Mouse (Mus musculus) thymus, postnatal 0 days (tissue): ENCODE data around the gene Gm9780. TPM values are rescaled to one million over a fixed set of nuclear protein-coding genes. Genes with fewer than 3 reads are reported as not detected.
"Not testable (repeated sequence)": the region's sequence is repeated elsewhere in the genome, so short reads cannot be mapped to it uniquely, and the experiment has no call there.

Source experiments
- DNase-seq: peaks from one replicate; pipeline ENCODE4 v3.0.0-alpha.2; 2015; ENCODE audit warnings: low spot score
- polyA plus RNA-seq: library from polyadenylated mRNA; unstranded; fragments of >200 nt; fragmentation: Nextera tagmentation; extraction: Ambion mirVana; gene quantifications from 2 replicates; pipeline ENCODE4 v1.2.1, GENCODE M21; 2015

Gm9780 gene
- 13.4 and 19.4 TPM in 2 replicates for polyA plus RNA-seq

- DNase-seq = not testable (repeated sequence)
These were observed at the start of gene Gm9780 for GRCm38 (mm10) chr14:26042611-26043010. Gene Gm9780, minus strand, starts transcription at chr14:26042711.

GRCm38 (mm10) chr14:26081997-26082396 lies 39.5 kb upstream of the Gm9780 start, which contains the start of gene Cphx3:
Gene Cphx3, plus strand, starts transcription at chr14:26082297.
- DNase-seq = not testable (repeated sequence)

- not testable (repeated sequence) for DNase-seq
These were observed 38.7 kb upstream of the Gm9780 start, which contains the start of gene Cphx2 for GRCm38 (mm10) chr14:26081216-26081615. Gene Cphx2, plus strand, starts transcription at chr14:26081516.

DNA sequence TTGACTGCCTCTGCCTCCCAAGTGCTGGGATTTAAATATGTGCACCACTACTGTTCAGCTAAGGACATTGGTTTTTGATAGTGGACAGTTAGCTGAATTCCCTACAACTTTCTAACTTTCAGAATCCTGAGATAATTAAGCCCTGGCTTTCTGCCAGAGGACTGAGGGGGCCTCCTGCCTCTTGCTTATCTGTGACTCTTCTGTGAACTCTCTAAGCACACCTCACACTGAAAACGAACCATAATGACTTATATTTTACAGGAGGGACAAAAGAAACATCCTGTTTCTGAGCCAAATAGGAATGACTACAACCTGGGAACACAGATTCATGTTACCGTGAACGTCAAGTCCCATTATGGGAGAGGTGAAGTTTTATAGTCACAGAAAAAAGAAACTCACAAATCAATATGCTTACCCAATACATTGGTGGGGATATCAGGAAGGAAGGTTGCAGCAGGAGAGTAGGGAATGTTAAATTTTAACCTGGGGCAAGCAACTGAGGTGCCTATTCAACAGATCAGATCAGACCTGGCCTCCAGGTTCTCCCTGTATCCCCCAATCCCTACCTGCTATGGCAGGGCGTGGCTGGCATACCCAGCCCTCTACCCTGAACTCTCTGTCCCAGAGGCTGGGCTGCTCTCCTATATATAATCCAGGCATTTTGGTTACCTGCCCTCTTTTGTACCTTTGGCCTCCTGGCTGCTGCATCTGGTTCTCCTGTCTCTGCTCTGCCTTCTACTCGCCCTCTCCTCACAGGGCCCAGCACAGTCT lies 34.3 kb upstream of the Gm9780 start:
- DNase-seq = not testable (repeated sequence)

- not testable (repeated sequence) for DNase-seq
These were observed 24.8 kb upstream of the Gm9780 start, which contains the start of gene Tmem254c for GRCm38 (mm10) chr14:26067325-26067633. Gene Tmem254c, minus strand, starts transcription at chr14:26067355.

DNA sequence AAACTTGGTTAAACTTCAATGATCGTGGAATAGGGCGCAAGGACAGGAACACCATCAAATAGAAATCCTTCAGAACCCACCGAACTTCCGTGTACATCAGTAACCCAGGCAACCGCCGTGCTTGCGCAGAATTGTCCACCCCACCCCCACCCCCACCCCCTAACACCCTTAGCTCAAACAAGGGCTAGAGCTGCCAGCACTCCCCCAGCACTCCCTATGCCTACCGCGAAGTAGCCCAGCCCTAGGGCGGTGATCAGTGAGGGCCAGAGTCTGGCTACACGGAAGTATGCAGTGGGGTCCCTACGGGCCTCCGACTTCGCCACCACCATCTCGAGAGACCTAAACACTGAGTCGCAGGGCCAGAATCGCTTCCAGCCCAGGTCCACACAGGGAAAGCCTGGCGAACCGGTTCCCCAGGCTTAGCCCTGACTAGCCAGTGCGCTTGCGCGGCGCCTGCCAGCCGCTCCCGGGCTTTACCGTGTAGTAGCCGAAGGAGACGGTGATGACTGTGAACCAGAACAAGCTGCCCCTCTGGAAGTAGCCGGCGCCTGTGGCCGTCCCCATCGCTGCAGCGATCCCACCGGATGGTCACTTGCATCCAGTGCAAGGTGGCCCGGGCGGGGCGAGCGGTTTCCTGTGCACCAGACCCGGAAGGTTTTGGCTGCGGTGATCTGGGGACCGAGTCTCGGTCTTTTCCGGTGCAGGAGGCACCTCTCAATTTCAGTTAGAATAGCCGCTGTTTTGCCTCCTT lies 24.2 kb upstream of the Gm9780 start:
- DNase-seq = not testable (repeated sequence)

DNA sequence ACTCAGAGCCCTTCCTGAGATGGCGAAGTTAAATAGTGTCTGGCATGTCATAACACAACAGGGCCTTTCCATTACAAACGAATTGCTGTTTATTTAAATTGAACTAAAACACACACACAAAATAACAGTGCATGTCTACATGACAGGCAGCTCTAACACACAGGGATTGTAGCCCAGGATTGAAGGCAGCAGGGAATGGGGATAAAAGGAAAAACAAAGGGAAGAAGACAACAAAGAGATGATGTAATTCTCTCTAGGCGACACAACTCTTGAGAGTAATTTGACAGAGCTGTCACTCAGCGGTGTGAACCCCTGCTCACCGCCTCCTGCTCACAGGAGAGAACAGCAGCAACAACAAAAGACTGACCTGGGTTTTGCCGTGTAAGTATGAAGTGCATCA lies 16.9 kb upstream of the Gm9780 start:
- not testable (repeated sequence) for DNase-seq

DNA sequence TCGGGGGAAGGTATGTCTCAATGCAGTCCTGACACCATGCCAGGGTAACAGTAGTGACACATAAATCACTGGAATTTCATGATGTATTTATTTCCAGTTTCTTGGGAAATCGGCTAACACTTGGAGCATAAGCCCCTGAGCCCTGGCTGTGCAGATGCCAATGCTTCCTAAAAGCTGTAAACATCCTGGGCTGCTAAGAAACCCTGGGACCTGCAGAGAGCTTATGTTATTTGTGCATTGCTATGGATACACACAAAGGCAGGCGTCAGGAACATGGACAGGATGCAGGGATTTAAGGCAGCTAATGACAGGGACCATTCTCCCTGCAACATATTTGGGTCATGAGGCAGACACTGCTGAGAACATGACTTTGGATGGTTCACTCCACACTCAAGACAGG lies 15.7 kb upstream of the Gm9780 start:
- not testable (repeated sequence) for DNase-seq

DNA sequence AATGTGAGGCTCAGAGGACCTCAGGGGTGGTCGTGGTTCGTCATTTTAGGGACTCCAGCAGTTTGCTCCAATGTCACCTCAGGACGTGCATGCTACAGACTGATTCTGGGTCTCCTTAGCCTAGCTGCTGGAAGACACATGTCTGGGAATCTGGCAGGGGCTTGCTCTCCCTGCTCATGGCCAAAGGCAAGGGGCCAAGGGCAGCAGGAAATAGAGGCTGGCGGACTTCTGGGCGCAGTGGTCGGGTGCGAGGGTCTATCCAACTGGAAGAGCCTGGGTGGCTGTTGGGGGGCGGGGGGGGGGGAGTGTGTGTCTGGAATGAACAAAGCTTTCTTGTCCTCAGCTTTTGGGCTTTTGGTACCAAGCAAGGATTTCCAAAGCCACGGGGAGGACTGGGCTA lies 6.3 kb upstream of the Gm9780 start:
- DNase-seq = not testable (repeated sequence)

- DNase-seq = not testable (repeated sequence)
These were observed 4.5 kb upstream of the Gm9780 start for GRCm38 (mm10) chr14:26047026-26047425.

DNA sequence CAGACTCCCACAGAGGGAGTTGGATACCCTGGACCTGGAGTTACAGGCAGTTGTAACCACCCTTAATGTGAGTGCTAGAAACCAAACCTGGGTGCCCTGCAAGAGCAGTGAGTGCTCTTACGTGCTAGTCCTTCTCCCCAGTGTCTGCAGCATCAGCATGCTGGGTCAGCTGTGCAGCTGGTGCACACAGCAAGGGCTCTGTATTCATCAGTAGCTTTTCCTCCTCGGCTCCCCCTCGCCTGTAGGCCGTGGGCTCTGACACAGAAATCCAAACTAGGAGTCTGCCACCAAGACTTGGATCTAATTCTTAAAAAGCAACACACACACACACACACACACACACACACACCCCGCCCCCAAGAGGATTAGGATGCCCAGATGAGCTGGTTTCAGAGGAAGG lies 2.5 kb upstream of the Gm9780 start:
- DNase-seq = not testable (repeated sequence)

DNA sequence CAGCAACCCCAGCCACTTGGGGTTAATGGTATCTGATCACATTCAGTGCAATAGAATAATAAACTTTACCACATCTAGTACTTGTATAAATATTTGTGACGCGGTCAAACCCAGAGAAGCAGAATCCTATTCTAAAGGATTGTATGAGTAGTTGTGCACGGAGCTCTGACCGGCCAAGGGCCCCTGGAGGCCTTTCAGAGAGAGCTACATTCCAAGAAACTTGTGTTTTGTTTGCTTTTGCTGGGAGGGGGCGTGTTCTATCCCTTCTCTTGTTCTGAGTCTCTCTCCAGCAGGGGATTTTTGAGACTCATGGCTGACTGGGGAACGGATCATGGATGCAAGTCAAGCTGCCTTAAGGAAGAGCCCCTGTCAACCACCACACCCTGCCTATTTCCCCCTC lies 7.1 kb downstream of the Gm9780 start:
- DNase-seq = not testable (repeated sequence)

DNA sequence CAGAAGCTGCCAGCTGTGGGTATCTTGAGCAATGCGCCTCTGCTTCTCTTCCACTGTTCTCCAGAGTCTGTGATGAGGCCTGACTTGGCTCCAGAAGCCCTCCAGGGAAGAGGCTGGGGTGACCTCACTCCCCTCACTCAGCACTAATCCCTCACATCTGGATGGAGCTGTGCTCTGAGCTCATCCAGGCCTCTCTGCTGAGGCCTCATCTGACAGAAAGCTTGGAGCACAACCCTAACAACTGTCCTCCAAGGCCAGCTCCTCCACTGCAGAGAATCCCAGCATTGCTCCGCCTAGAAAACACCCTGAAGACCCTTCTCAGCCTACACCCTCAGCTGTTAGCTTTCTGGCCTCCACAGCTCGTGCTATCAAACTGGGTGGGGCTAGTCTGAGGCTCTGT lies 8.1 kb downstream of the Gm9780 start:
- not testable (repeated sequence) for DNase-seq

GRCm38 (mm10) chr14:26025653-26026052 lies 16.9 kb downstream of the Gm9780 start:
- DNase-seq = not testable (repeated sequence)

DNA sequence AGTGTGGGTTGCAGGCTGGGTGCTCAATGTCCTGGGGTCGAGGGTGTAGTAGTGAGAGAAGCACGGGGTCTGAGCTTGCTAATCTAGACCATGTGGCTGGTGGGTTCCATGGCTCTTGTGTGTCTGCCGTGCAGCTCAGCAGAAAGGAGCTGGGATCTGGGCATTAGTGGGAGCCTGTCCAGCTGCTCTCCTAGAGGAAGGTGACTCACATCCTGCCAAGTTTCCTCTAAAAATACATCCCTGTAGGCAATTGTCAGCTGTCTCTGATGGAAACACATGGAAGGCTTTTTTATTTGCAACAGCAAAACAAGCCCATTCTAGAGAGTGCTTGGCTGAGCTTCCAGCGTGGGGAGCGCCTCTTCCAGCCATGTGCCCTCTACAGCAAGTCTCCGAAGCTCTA lies 19.7 kb downstream of the Gm9780 start:
- DNase-seq = not testable (repeated sequence)

- DNase-seq = not testable (repeated sequence)
These were observed 21.0 kb downstream of the Gm9780 start for GRCm38 (mm10) chr14:26021555-26021954.

DNA sequence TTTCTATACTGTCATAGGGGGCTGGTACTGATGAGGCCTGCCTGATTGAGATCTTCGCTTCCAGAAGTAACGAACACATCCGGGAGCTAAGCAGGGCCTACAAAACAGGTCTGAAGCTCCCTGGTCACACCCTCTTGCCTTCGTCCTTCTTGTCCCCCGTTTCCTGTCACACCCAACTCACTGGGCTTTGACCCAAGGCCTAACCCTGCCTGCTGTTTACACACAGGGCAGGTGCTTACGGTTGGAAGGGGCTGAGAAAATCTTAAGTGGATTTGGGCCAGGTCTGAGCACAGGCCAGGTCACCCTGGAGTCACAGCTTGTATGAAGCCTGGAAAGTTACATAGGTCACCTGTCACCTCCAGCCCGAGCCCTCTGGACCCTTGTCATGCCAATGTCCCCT lies 26.1 kb downstream of the Gm9780 start:
- DNase-seq = not testable (repeated sequence)

DNA sequence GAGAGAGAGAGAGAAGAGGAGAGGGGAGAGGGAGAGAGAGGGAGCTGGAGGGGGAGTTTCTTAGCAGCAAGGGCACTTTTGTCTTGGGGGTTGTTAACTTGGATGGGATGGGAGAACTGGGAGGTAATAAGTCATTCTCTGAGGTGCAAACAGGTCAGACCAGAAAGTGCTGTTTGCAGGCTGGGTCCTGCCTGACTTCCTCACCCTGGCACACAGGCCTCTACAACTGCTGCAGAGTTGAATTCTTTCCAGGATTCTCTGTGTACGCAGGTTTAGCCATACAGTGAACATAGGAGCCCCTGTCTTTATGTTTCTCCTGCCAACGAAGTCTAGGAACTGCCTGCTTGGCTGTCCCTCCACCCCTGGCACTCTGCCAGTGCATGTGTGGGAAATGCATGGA lies 35.0 kb downstream of the Gm9780 start:
- DNase-seq = not testable (repeated sequence)

DNA sequence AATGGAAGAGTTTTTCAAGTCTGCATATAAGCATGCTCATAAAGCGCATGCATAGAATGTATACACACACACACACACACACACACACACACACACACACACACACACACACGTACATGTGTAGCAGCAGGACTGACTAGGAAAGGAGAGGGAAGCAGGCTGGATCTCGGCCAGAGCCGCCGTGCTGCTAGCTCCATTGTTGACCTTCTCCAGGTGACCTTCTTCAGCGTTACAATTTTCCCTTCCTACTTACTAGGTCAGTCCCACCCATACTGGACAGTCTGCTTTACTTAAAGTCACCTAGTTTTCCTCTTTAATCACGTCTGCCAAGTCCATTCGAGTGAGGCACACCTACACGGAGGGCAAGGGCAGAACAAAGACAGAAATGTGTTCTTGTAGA lies 60.6 kb downstream of the Gm9780 start:
- DNase-seq = not testable (repeated sequence)

DNA sequence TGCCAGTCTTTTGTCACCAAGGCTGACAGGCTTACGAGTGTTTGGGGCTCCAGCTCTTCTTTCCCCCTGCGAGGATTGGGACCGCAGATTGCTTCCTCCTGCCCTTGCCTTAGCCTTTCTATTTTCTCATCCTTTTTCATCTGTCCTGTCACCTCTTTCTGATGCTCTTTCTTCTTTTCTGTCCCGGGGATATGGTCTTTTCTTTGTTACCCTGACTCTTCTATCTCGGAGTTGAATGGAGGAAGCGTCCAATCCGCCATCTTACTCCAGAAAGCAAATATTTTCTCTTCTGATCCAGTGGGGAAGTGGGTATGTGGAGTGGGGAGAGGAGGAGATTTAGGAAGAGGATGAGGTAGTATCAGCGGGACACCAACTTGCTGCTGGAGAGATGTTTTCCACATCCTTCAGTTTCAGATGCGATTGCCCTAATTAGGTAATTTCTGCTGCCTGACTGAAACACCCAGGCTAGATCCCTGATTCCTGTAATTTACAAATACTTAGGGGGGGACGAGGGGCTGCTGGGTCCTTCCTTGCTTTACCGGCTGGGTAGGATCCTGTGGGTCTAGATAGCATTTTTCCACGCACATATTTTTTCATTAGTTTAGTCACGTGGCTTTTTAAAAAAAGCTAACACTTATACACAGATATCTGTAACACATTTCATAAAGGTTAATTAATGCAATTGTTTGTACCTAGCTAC lies 63.1 kb downstream of the Gm9780 start:
- DNase-seq = not testable (repeated sequence)

- DNase-seq = not testable (repeated sequence)
These were observed 63.9 kb downstream of the Gm9780 start, which contains the start of gene Duxbl1 for GRCm38 (mm10) chr14:25978371-25979241. Gene Duxbl1, plus strand, starts transcription at chr14:25978577.
